Comparison of ENCODE assay signal across 14 mouse cellular contexts in the genomic region with DNA sequence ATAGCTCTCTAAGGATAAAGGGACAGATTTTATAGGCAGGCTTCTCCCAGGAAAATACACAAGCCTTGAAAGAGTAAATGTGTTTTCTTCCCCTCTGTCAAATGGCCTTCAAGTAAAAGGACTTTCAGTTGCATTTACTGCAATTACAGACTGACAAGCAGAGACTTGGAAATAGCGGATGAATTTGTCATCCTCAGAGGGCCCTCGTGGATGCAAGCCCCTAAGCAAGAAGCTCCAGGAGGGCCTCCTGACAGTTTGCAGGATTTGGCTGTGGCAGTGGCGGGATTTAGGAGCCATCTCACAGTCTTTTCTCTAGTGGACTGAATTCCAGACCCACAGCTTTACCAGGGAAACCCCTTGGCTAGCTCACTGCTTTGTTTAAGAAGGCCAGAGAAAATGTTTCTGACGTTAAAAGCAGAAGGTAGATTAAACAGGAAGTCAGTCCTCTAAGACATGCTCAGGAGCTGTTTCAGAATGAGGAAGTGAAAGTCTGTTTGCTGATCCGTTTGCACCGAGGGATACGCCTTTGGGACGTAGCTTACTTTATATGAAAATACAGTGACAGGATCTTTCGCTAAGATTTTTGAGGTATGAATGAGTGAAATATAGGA.
A peak's percentile ranks its signal among the peaks of the same experiment; 100 is the strongest.
DNase-seq lines count a peak whose midpoint lies in the region; ATAC-seq and TF ChIP-seq lines count a peak whose summit lies in the region.
"Had no signal": no experiment of that assay in that cellular context is flagged by ENCODE, and none has a peak within 500 bp of the region (broad histone marks: within the 10 kb centered on the region; RNA-seq: fewer than 3 reads in every experiment).

No protein-coding gene starts in this region.

- no peak overlapping the region for H3K9ac ChIP-seq in liver, adult 2 months (ENCODE audit: low read depth, low read length)
- no peak overlapping the region for H3K9ac ChIP-seq in liver, embryonic 11.5 days (ENCODE audit: low read depth, low read length)
- H3K9ac ChIP-seq: embryonic facial prominence, embryonic 15.5 days; liver, embryonic 13.5 days had no signal

- no peaks in the 10 kb centered on the region for H3K9me3 ChIP-seq in liver, embryonic 11.5 days (ENCODE audit: control insufficient read depth, low read length)
- H3K9me3 ChIP-seq: embryonic facial prominence, embryonic 15.5 days; liver, embryonic 13.5 days had no signal

- H3K27ac ChIP-seq in liver, adult 2 months (replicated peaks; ENCODE audit: insufficient read depth, low read depth, low read length), result no peak overlapping the region
- H3K27ac ChIP-seq in liver, embryonic 11.5 days (ENCODE audit: low read depth, low read length), result no peak overlapping the region
- H3K27ac ChIP-seq in bone marrow, adult 2 months (ENCODE audit: control insufficient read depth, insufficient read depth, low read depth, low read length, poor library complexity), result peak overlapping the region; percentile 82
- H3K27ac ChIP-seq: embryonic facial prominence, embryonic 15.5 days; kidney, postnatal 0 days; liver, embryonic 13.5 days had no signal

- ATAC-seq in liver, embryonic 11.5 days (replicated peaks; ENCODE audit: low FRiP score), result no peak
- ATAC-seq in neutrophil, adult 5-6 weeks (ENCODE audit: extremely low read depth, insufficient number of reproducible peaks, low FRiP score, poor library complexity, severe bottlenecking), result peak; percentile 98
- ATAC-seq: intestine, embryonic 16.5 days had no signal

- no peak overlapping the region for H3K4me3 ChIP-seq in liver, adult 2 months (ENCODE audit: insufficient read depth, low read depth, low read length)
- H3K4me3 ChIP-seq in liver, embryonic 11.5 days (ENCODE audit: low read depth, low read length), result no peak overlapping the region
- no peak overlapping the region for H3K4me3 ChIP-seq in bone marrow, adult 2 months (replicated peaks; ENCODE audit: control insufficient read depth, low read depth, low read length)
- H3K4me3 ChIP-seq: embryonic facial prominence, embryonic 15.5 days; liver, embryonic 13.5 days; megakaryocyte, embryonic 14.5 days had no signal

- H3K36me3 ChIP-seq in liver, adult 2 months (ENCODE audit: control insufficient read depth, insufficient read depth, low read length), result no peaks in the 10 kb centered on the region
- H3K36me3 ChIP-seq in liver, embryonic 11.5 days (ENCODE audit: control insufficient read depth, insufficient read depth, low read length), result no peaks in the 10 kb centered on the region
- H3K36me3 ChIP-seq: embryonic facial prominence, embryonic 15.5 days; liver, embryonic 13.5 days had no signal

- TF ChIP-seq POLR2A in liver, adult 2 months (IDR thresholded peaks at IDR 0.05; ENCODE audit: extremely low read depth, insufficient read depth, low read length), result no peak
- no peak for TF ChIP-seq POLR2A in bone marrow, adult 2 months (IDR thresholded peaks at IDR 0.05; ENCODE audit: borderline replicate concordance, control insufficient read depth, low read depth, low read length)

- no peaks in the 10 kb centered on the region for H3K79me2 ChIP-seq in liver, adult 2 months (ENCODE audit: control insufficient read depth, insufficient read depth, low read length)

- no peak for TF ChIP-seq CTCF in liver, adult 2 months (IDR thresholded peaks at IDR 0.05; ENCODE audit: low read depth, low read length)
- no peak for TF ChIP-seq CTCF in bone marrow, adult 2 months (IDR thresholded peaks at IDR 0.05; ENCODE audit: control insufficient read depth, insufficient read depth, low read length)

- no peak overlapping the region for H3K4me2 ChIP-seq in liver, embryonic 11.5 days
- H3K4me2 ChIP-seq: embryonic facial prominence, embryonic 15.5 days; liver, embryonic 13.5 days had no signal

- DNase-seq in liver, adult 2 months (ENCODE audit: extremely low read depth, low read depth, low spot score), result peak; percentile 21
- no peak for DNase-seq in liver, embryonic 11.5 days (ENCODE audit: low spot score)
- DNase-seq in lung, postnatal 10 days, result peak; percentile 1
- DNase-seq in kidney, postnatal 4 days, result no peak
- DNase-seq in gastrocnemius, postnatal 25 days, result no peak
- DNase-seq in frontal cortex, postnatal 14 days (ENCODE audit: low spot score in 2 of 2), result no peak
- DNase-seq: cerebellum, adult 2 months; liver, embryonic 13.5 days had no signal

- no peaks in the 10 kb centered on the region for H3K27me3 ChIP-seq in liver, adult 2 months (ENCODE audit: control insufficient read depth, insufficient read depth, low read length)
- H3K27me3 ChIP-seq in liver, embryonic 11.5 days (replicated peaks; ENCODE audit: control insufficient read depth, insufficient read depth, low read length), result no peaks in the 10 kb centered on the region
- H3K27me3 ChIP-seq: embryonic facial prominence, embryonic 15.5 days; liver, embryonic 13.5 days; megakaryocyte, embryonic 14.5 days had no signal

- H3K4me1 ChIP-seq in liver, adult 2 months (ENCODE audit: control insufficient read depth, insufficient read depth, low read length), result no peaks in the 10 kb centered on the region
- no peaks in the 10 kb centered on the region for H3K4me1 ChIP-seq in liver, embryonic 11.5 days (replicated peaks; ENCODE audit: control insufficient read depth, insufficient read depth, low read length)
- no peaks in the 10 kb centered on the region; the same call in 1 of the 2 replicates for H3K4me1 ChIP-seq in bone marrow, adult 2 months (ENCODE audit: control insufficient read depth, insufficient read depth, low read length)
- H3K4me1 ChIP-seq: embryonic facial prominence, embryonic 15.5 days; liver, embryonic 13.5 days; megakaryocyte, embryonic 14.5 days had no signal

- WGBS in liver, adult 2 months, result 79% methylated on average over 9 of the region's 9 CpGs
- 53% methylated on average over 9 of the region's 9 CpGs for WGBS in liver, embryonic 11.5 days
- 13% methylated on average over 9 of the region's 9 CpGs for WGBS in bone marrow, adult 2 months

Comparison
In these comparisons a context has a peak if more than half of its experiments do, and no peak if none do; other contexts are left out.
1. DNase-seq: peak in liver, adult 2 months (single experiment) and lung, postnatal 10 days (single experiment); none in liver, embryonic 11.5 days (single experiment), kidney, postnatal 4 days (0 of 2), gastrocnemius, postnatal 25 days (single experiment) and frontal cortex, postnatal 14 days (0 of 2).